Mouse (Mus musculus) layer of hippocampus, postnatal 10 days (tissue): ENCODE measurements around the gene Foxk1. TPM values are rescaled to one million over a fixed set of nuclear protein-coding genes. Genes with fewer than 3 reads are reported as not detected.

Experiments
- DNase-seq, 2 experiments: peaks; one replicate each; pipeline ENCODE4 v3.0.0; 2021; ENCODE audit warnings: low spot score in 2 of 2
- total RNA-seq, 2 experiments: library from RNA; stranded (reverse); gene quantifications; 2 replicates each; pipeline ENCODE4 v1.2.3; 2021

Gene Foxk1
- total RNA-seq, 2 experiments from 2014 or later: 33.9 to 37.9 TPM

- peak; percentile 56 to 58 for DNase-seq
These were observed 14.3 kb upstream of the Foxk1 start for GRCm38 (mm10) chr5:142386784-142387680.

GRCm38 (mm10) chr5:142387716-142388115, 13.6 kb upstream of the Foxk1 start:
- DNase-seq: peak in 1 of 2 experiments; percentile 44

- DNase-seq: no peak
These were observed 9.6 kb upstream of the Foxk1 start for GRCm38 (mm10) chr5:142391691-142392090.

GRCm38 (mm10) chr5:142394602-142395252, 6.6 kb upstream of the Foxk1 start:
- no peak for DNase-seq

GRCm38 (mm10) chr5:142395909-142396308, 5.4 kb upstream of the Foxk1 start:
- no peak for DNase-seq

- peak in 1 of 2 experiments; percentile 33 for DNase-seq
These were observed 965 bp upstream of the Foxk1 start for GRCm38 (mm10) chr5:142400181-142400883.

GRCm38 (mm10) chr5:142401641-142402625, 636 bp downstream of the Foxk1 start:
- DNase-seq: no peak

GRCm38 (mm10) chr5:142403694-142404093, 2.4 kb downstream of the Foxk1 start:
- no peak for DNase-seq

- no peak for DNase-seq
These were observed 3.0 kb downstream of the Foxk1 start for GRCm38 (mm10) chr5:142404307-142404706.

- no peak for DNase-seq
These were observed 4.1 kb downstream of the Foxk1 start for GRCm38 (mm10) chr5:142405426-142405825.

GRCm38 (mm10) chr5:142406401-142406800, 5.1 kb downstream of the Foxk1 start:
- no peak for DNase-seq

- DNase-seq: no peak
These were observed 5.6 kb downstream of the Foxk1 start for GRCm38 (mm10) chr5:142406937-142407336.

GRCm38 (mm10) chr5:142407381-142407780, 6.1 kb downstream of the Foxk1 start:
- no peak for DNase-seq

GRCm38 (mm10) chr5:142409169-142409568, 7.9 kb downstream of the Foxk1 start:
- no peak for DNase-seq

- no peak for DNase-seq
These were observed 9.1 kb downstream of the Foxk1 start for GRCm38 (mm10) chr5:142410348-142410747.

GRCm38 (mm10) chr5:142412678-142413385, 11.5 kb downstream of the Foxk1 start:
- no peak for DNase-seq

GRCm38 (mm10) chr5:142413723-142414445, 12.6 kb downstream of the Foxk1 start:
- no peak for DNase-seq

- no peak for DNase-seq
These were observed 14.1 kb downstream of the Foxk1 start for GRCm38 (mm10) chr5:142415401-142415800.
